Mouse (Mus musculus) adipocyte (in vitro differentiated cells): ENCODE results near the gene Ndufa11.

Experiments
- DNase-seq: peaks from one replicate; pipeline ENCODE4 v3.0.0-alpha.2; 2016; ENCODE audit warnings: low spot score

Ndufa11 gene

GRCm38 (mm10) chr17:56717363-56718058, at the start of gene Ndufa11, which contains the start of gene Vmac:
TSS of gene Ndufa11 (plus strand) at chr17:56717767.
TSS of gene Vmac (minus strand) at chr17:56718022.
- peak; percentile 98 for DNase-seq

- DNase-seq: peak; percentile 79
These were observed 49.0 kb upstream of the Ndufa11 start for GRCm38 (mm10) chr17:56668384-56669144.

GRCm38 (mm10) chr17:56669766-56670165, 47.8 kb upstream of the Ndufa11 start:
- DNase-seq: no peak

GRCm38 (mm10) chr17:56672941-56673646, 44.5 kb upstream of the Ndufa11 start, which contains the start of gene Ranbp3:
TSS of gene Ranbp3 (plus strand) at chr17:56673294.
- DNase-seq: peak; percentile 100

- DNase-seq: peak; percentile 30
These were observed 43.7 kb upstream of the Ndufa11 start for GRCm38 (mm10) chr17:56673647-56674416.

- DNase-seq: no peak
These were observed 35.8 kb upstream of the Ndufa11 start for GRCm38 (mm10) chr17:56681791-56682190.

GRCm38 (mm10) chr17:56682880-56683279, 34.7 kb upstream of the Ndufa11 start:
- no peak for DNase-seq

GRCm38 (mm10) chr17:56683546-56684140, 33.9 kb upstream of the Ndufa11 start:
- DNase-seq: no peak

- peak; percentile 38 for DNase-seq
These were observed 32.9 kb upstream of the Ndufa11 start for GRCm38 (mm10) chr17:56684649-56685048.

GRCm38 (mm10) chr17:56686801-56687200, 30.8 kb upstream of the Ndufa11 start:
- no peak for DNase-seq

GRCm38 (mm10) chr17:56688045-56688444, 29.5 kb upstream of the Ndufa11 start:
- DNase-seq: no peak

- no peak for DNase-seq
These were observed 28.9 kb upstream of the Ndufa11 start for GRCm38 (mm10) chr17:56688689-56689088.

- DNase-seq: no peak
These were observed 24.2 kb upstream of the Ndufa11 start for GRCm38 (mm10) chr17:56693395-56693794.

- DNase-seq: peak; percentile 83
These were observed 23.7 kb upstream of the Ndufa11 start for GRCm38 (mm10) chr17:56693851-56694310.

GRCm38 (mm10) chr17:56700451-56700850, 17.1 kb upstream of the Ndufa11 start:
- DNase-seq: no peak

- DNase-seq: no peak
These were observed 14.5 kb upstream of the Ndufa11 start for GRCm38 (mm10) chr17:56703038-56703437.

- no peak for DNase-seq
These were observed 11.1 kb upstream of the Ndufa11 start for GRCm38 (mm10) chr17:56706515-56706914.

GRCm38 (mm10) chr17:56708692-56709091, 8.9 kb upstream of the Ndufa11 start:
- no peak for DNase-seq

- no peak for DNase-seq
These were observed 7.9 kb upstream of the Ndufa11 start for GRCm38 (mm10) chr17:56709708-56710107.

- no peak for DNase-seq
These were observed 2.2 kb upstream of the Ndufa11 start for GRCm38 (mm10) chr17:56715360-56715759.
